Mouse (Mus musculus) T-cell, adult 66 days (primary cell): ENCODE measurements around the gene Tnfsf12. TPM values are rescaled to one million over a fixed set of nuclear protein-coding genes. Genes with fewer than 3 reads are reported as not detected.

ENCODE experiments used
- total RNA-seq, 2 experiments: library from RNA; stranded (reverse); gene quantifications; 3 replicates in 1 of 2; 4 replicates in 1 of 2; pipeline ENCODE4 v1.2.4; 2023

The Tnfsf12 gene
- 1 to 10 TPM in 1 of 2 experiments, under 1 TPM in 1; 0.47 to 1.3 TPM for total RNA-seq

DNA sequence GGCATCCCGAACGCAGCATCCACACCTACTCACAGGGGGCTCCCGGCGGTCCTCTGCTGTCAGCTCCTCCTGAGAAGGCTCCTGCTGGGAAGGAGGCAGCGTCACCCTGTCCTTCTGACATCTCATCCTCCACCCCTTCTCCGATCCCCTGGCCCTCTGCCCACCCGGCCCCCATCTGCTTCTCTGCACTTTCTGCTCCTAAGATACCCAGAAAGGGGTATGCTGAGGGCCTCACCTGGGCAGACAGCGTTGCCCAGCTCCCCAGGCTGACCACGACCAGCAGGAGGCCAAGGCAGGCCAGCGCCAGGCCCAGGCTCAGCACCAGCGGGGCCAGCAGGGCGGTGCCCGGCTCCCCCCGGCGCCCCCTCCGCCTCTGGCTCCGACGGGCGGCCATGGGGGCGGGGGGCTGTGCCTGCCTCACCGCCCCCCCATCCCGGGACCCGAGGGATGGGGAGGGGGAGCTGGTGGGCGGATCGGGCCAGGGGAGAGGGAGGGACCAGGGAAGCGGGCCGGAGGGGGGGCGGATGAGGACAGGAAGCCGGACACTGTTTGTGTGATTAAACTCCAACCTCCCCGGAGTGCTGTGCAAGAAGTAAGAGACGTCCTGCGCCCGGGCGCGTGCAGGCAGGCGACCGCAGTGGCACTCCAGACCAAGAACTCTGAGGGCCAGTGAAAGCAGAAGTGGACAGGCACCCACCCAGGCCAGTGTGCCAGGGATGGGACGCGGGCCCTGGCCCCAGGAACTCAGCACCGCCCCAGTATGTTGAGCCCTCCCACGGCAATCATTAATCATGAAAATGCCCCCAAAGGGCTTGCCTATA is at the start of gene Tnfsf12, which contains the start of gene Tnfsfm13:
Gene Tnfsf12 (minus strand): TSS at position 489 of the 821 bp plus-strand sequence.
Gene Tnfsfm13 (minus strand): TSS at position 738 of the 821 bp plus-strand sequence.

DNA sequence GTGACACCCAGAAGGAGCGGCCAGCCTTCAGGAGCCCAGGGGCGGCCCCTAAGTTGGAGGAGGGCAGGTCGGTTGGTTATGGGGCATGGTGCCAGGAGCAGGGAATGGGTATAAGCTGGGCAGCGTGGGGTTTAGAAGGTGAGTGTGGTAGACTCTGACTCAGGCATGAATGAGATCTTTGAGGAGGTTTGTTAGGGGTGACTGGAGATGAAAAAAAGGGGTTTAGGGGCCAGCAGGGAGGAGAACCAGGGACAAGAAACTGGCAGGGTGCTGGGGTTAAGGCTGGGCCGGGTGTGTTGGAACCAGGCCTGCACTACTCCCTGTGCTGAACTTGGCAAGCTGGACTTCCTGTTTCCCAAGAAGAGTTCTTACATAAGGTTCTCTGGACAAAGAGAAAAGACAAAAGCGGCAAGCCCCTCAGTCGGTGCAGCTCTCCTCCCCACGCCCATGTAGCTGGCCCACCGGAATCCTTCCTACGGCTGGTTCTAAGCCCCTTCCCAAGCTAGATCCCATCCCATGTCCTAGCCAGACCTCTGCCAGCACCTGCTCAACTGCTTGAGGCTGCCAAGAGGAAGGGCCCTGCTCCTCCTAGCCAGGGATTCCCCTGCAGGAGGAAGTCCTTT is 10.0 kb downstream of the Tnfsf12 start, which contains the start of gene Tnfsf13:
Gene Tnfsf13 (minus strand): TSS at position 259 of the 623 bp plus-strand sequence.

GRCm38 (mm10) chr11:69681314-69682208 is 14.1 kb downstream of the Tnfsf12 start, which contains the start of gene Senp3:
Gene Senp3, minus strand, starts transcription at chr11:69682084.

GRCm38 (mm10) chr11:69672211-69672706 is 23.4 kb downstream of the Tnfsf12 start, which contains the start of gene Eif4a1:
Gene Eif4a1, minus strand, starts transcription at chr11:69672423.

DNA sequence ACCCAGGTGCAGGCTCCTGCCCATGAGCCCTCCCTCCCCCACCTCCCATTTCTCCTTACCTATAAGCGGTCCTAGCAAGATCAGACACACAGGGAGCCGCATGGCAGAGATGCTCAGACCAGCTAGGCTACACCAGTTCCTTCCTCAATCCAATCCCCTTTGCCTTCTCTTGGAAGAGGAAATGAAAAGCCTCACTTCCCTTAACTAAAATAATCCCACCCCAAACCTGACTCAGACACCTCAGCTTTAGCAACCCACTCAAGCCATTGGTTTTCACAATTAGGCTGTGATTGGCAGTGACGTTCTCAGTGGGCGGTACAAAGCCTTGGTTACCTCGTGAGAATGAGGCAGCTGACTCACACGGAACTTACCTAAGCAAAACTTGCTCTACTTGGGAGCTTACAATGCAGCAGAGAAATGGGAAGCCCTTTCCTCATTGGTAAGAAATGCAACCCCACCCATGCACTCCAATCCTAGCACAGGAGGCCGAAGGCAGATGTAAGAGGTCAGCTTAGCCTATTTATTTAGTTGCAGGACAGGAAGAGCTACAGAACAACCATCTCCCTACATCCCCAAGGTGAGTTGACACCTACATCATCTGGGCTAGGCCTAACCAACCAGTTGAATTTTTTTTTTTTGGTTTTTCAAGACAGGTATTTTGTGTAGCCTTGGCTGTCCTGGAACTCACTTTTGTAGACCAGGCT is 29.5 kb downstream of the Tnfsf12 start, which contains the start of gene Cd68:
Gene Cd68 (minus strand): TSS at position 193 of the 704 bp plus-strand sequence.

DNA sequence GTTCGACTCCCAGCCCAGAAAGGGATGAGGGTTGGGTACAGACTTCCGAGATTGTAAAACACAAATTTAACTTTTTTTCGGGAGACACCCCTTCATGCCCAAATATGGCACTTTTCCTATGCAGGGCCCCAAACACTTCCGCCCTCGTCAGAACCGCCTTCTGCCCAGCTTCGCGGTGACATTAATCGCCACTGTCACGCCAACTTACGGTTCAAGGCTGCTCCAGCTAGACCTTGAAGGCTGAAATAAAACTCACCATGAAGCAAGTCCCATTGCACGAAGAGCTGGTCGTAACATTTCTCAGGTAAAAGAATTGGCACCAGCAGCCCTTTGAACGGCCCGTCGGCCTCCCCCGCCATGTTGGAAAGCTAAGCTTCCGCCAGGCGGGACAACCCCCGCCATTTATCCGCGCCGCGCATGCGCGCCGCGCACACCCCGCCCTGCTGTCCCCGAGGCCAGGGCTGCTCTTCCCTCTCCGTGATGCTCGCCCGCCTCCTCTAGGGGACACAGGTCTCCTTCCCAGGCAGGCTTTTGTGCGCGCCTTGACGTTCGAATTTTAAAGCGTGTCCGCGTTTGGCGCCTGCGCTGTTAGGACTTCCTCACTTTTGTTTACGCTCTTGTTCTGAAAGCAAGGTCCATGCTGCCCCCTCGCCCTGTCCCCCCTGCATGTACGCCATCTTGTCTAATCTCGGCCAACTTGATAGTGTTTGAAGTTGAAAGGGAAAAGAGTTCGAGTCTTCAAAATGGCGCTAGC is 33.3 kb downstream of the Tnfsf12 start, which contains the start of gene Mpdu1:
Gene Mpdu1 (minus strand): TSS at position 430 of the 754 bp plus-strand sequence.

GRCm38 (mm10) chr11:69655264-69656064 is 40.2 kb downstream of the Tnfsf12 start, which contains the start of gene Sox15:
Gene Sox15, plus strand, starts transcription at chr11:69655314.

Other genes starting within 250 kb of the Tnfsf12 start
- gene Dnah2, start 146.7 kb downstream of the Tnfsf12 start, total RNA-seq: under 1 TPM; 0.03 TPM
- gene Efnb3, start 135.6 kb downstream of the Tnfsf12 start, total RNA-seq: 1 to 10 TPM in 1 of 2 experiments, under 1 TPM in 1; 0.86 to 1.5 TPM
- 10 to 100 TPM; 16.2 TPM for gene Wrap53, start 115.6 kb downstream of the Tnfsf12 start, total RNA-seq
- 100 to 1,000 TPM; 146 to 161 TPM for gene Trp53, start 115.5 kb downstream of the Tnfsf12 start, total RNA-seq
- gene Atp1b2, start 89.9 kb downstream of the Tnfsf12 start, total RNA-seq: 1 to 10 TPM; 1.3 to 3.2 TPM
- gene Shbg, start 77.9 kb downstream of the Tnfsf12 start, total RNA-seq: not detected
- gene Sat2, start 73.8 kb downstream of the Tnfsf12 start, total RNA-seq: not detected
- 10 to 100 TPM; 77.7 to 93.7 TPM for gene Fxr2, start 62.9 kb downstream of the Tnfsf12 start, total RNA-seq
- under 1 TPM; 0.71 to 0.90 TPM for gene Sox15, start 40.5 kb downstream of the Tnfsf12 start, total RNA-seq
- gene Mpdu1, start 33.2 kb downstream of the Tnfsf12 start, total RNA-seq: 10 to 100 TPM; 69.8 to 73.0 TPM
- gene Cd68, start 29.7 kb downstream of the Tnfsf12 start, total RNA-seq: 10 to 100 TPM; 13.1 to 17.2 TPM
- gene Eif4a1, start 23.4 kb downstream of the Tnfsf12 start, total RNA-seq: 100 to 1,000 TPM; 875 to 923 TPM
- gene Senp3, start 13.8 kb downstream of the Tnfsf12 start, total RNA-seq: 100 to 1,000 TPM in 1 of 2 experiments, 10 to 100 TPM in 1; 99.8 to 112 TPM
- not detected for gene Tnfsf13, start 10.1 kb downstream of the Tnfsf12 start, total RNA-seq
- gene Tnfsfm13, start 249 bp upstream of the Tnfsf12 start, total RNA-seq: under 1 TPM in 1 of 2 experiments, not detected in 1; 0.36 TPM
- 100 to 1,000 TPM; 156 to 172 TPM for gene Polr2a, start 62.8 kb upstream of the Tnfsf12 start, total RNA-seq
- gene Slc35g3, start 66.1 kb upstream of the Tnfsf12 start, total RNA-seq: not detected
- gene Zbtb4, start 70.1 kb upstream of the Tnfsf12 start, total RNA-seq: 10 to 100 TPM; 46.9 to 48.0 TPM
- gene Chrnb1, start 100.1 kb upstream of the Tnfsf12 start, total RNA-seq: 1 to 10 TPM; 3.7 to 4.6 TPM
- not detected for gene Fgf11, start 106.0 kb upstream of the Tnfsf12 start, total RNA-seq
- not detected for gene Tmem102, start 109.8 kb upstream of the Tnfsf12 start, total RNA-seq
- not detected for gene Gm39566, start 119.4 kb upstream of the Tnfsf12 start, total RNA-seq
- gene Spem2, start 122.6 kb upstream of the Tnfsf12 start, total RNA-seq: not detected
- gene Spem1, start 126.3 kb upstream of the Tnfsf12 start, total RNA-seq: not detected
- gene Nlgn2, start 141.9 kb upstream of the Tnfsf12 start, total RNA-seq: 1 to 10 TPM in 1 of 2 experiments, under 1 TPM in 1; 0.95 to 1.3 TPM
- gene Tmem256, start 142.7 kb upstream of the Tnfsf12 start, total RNA-seq: 10 to 100 TPM; 18.6 to 19.6 TPM
- gene Plscr3, start 150.5 kb upstream of the Tnfsf12 start, total RNA-seq: 10 to 100 TPM; 13.7 to 17.8 TPM
- not detected for gene Tnk1, start 162.9 kb upstream of the Tnfsf12 start, total RNA-seq
- gene Tmem95, start 182.2 kb upstream of the Tnfsf12 start, total RNA-seq: not detected
- gene Kctd11, start 185.6 kb upstream of the Tnfsf12 start, total RNA-seq: 1 to 10 TPM; 1.5 to 2.1 TPM
- 100 to 1,000 TPM; 462 TPM for gene Acap1, start 199.7 kb upstream of the Tnfsf12 start, total RNA-seq
- 1 to 10 TPM; 3.5 to 3.6 TPM for gene 2810408A11Rik, start 205.1 kb upstream of the Tnfsf12 start, total RNA-seq
- gene Neurl4, start 205.2 kb upstream of the Tnfsf12 start, total RNA-seq: 10 to 100 TPM; 64.4 to 66.0 TPM
- gene Gps2, start 218.0 kb upstream of the Tnfsf12 start, total RNA-seq: 100 to 1,000 TPM; 132 to 133 TPM
- 100 to 1,000 TPM; 389 to 417 TPM for gene Eif5a, start 226.1 kb upstream of the Tnfsf12 start, total RNA-seq
- gene Ybx2, start 239.9 kb upstream of the Tnfsf12 start, total RNA-seq: not detected